Mouse (Mus musculus) kidney, adult 2 months (tissue): ENCODE measurements around the gene Klrb1b.

Source experiments
- CTCF ChIP-seq: fragments of 200-500 bp; conservative IDR thresholded peaks from 2 replicates; pipeline ENCODE4 v1.5.1; 2011; ENCODE audit warnings: low read depth, mild to moderate bottlenecking, control low read depth, low read length, moderate library complexity, mixed read lengths; ENCODE audit not compliant: insufficient read depth, insufficient read length
- POLR2A ChIP-seq: fragments of 200-500 bp; IDR thresholded peaks from one replicate; pipeline ENCODE4 v1.6.1; 2011; ENCODE audit warnings: low read depth, low read length, control low read depth

- TF ChIP-seq POLR2A: no peak
- no peak for TF ChIP-seq CTCF
Measured at GRCm38 (mm10) chr6:128836955-128837334, 10.8 kb upstream of the Klrb1b start.
